Mouse (Mus musculus) midbrain, embryonic 15.5 days (tissue): Measurements from ENCODE around the gene Slc24a5. TPM values are rescaled to one million over a fixed set of nuclear protein-coding genes. Genes with fewer than 3 reads are reported as not detected.
"Not testable (repeated sequence)": the region's sequence is repeated elsewhere in the genome, so short reads cannot be mapped to it uniquely, and the experiment has no call there.

ENCODE experiments used
- ATAC-seq: fragments of 200-750 bp; cut with Nextera tagmentation; replicated peaks from 2 replicates; pipeline ENCODE4 v1.8.0; 2017; ENCODE audit warnings: moderate TSS enrichment
- H3K27ac ChIP-seq: fragments of 300-500 bp; sonication (generic); 2 replicates; pipeline ENCODE4 v1.5.1; 2015; ENCODE audit warnings: mild to moderate bottlenecking, inconsistent platforms
- H3K27me3 ChIP-seq: fragments of 300-500 bp; sonication (generic); replicated peaks from 2 replicates; pipeline ENCODE4 v1.6.1; 2015; ENCODE audit warnings: inconsistent platforms
- H3K36me3 ChIP-seq: fragments of 300-500 bp; sonication (generic); replicated peaks from 2 replicates; pipeline ENCODE4 v1.6.1; 2015; ENCODE audit warnings: inconsistent platforms
- H3K4me1 ChIP-seq: fragments of 300-500 bp; sonication (generic); 2 replicates; pipeline ENCODE4 v1.6.1; 2015; ENCODE audit warnings: inconsistent platforms
- H3K4me2 ChIP-seq: fragments of 300-500 bp; sonication (generic); 2 replicates; pipeline ENCODE4 v1.6.1; 2015; ENCODE audit warnings: inconsistent platforms, mild to moderate bottlenecking, moderate library complexity
- H3K4me3 ChIP-seq: fragments of 300-500 bp; sonication (generic); 2 replicates; pipeline ENCODE4 v1.5.1; 2015; ENCODE audit warnings: mild to moderate bottlenecking, inconsistent platforms
- H3K9ac ChIP-seq: fragments of 300-500 bp; sonication (generic); 2 replicates; pipeline ENCODE4 v1.6.1; 2015; ENCODE audit warnings: mild to moderate bottlenecking, inconsistent platforms
- H3K9me3 ChIP-seq: fragments of 300-500 bp; sonication (generic); 2 replicates; pipeline ENCODE4 v1.6.1; 2016; ENCODE audit warnings: inconsistent platforms
- WGBS: fragments of 180-500 bp; shearing (Covaris S2); methylation state at CpG from one replicate; pipeline ENCODE4 v1.1.7; 2015; ENCODE audit warnings: mixed read lengths; 5-methylcytosine and 5-hydroxymethylcytosine counted together
- polyA plus RNA-seq: library from polyadenylated mRNA; unstranded; fragments of >200 nt; fragmentation: Nextera tagmentation; extraction: Ambion mirVana; gene quantifications from 2 replicates; pipeline ENCODE4 v1.2.1, GENCODE M21; 2015

The Slc24a5 gene
- polyA plus RNA-seq, 1 experiment from 2014 or later = 4.8 TPM

DNA sequence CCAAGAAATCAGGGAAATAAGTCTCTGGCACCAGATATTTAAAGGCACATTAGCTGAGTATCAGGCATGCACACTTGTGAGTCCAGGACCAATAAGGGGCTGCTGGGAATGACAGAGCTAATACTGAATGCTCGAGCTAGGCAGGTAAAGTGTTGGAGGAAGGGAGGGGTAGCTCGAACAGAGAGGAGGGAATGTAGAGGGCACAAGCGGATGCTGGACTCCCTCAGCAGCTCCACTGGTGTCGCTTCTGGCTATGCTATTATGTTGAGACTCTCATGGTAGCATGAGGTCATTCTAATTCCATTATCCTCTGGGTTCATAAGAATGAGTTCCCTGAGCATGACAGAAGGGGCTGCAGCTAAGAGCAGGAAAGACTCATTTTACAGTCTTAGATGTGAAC, 5.0 kb upstream of the Slc24a5 start:
- ATAC-seq = peak; percentile 42; the same call in 1 of the 2 replicates
- Histone ChIP-seq H3K9me3 (no peaks in the 10 kb centered on the region), H3K27ac (no peak overlapping the region), H3K4me1 (no peaks in the 10 kb centered on the region), H3K4me2 (no peak overlapping the region), H3K9ac (no peak overlapping the region), H3K27me3 (no peaks in the 10 kb centered on the region), H3K36me3 (no peaks in the 10 kb centered on the region), H3K4me3 (no peak overlapping the region)
- WGBS = 53% methylated on average over 4 of the region's 4 CpGs

DNA sequence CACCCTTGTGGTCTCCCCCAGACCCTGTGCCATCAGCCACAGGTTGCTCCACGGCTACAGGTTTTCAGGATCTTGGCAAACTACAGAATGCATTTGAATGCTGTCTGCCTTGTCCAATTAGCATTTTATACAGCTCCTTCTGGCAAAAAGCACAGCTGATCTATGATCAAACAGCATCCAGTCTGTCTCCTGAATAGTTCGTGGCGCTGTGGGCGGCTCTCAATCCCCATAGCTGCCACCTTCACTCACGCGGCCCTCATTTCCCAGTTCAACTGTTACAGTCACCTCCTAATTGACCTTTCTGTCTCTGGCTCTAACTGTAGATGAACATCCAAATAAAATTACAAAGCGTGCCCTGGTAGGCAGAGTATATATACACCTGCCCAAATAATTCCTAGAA, 551 bp upstream of the Slc24a5 start:
- WGBS = 68% methylated on average over 7 of the region's 7 CpGs
- no peaks in the 10 kb centered on the region for H3K36me3 ChIP-seq
- no peaks in the 10 kb centered on the region for H3K9me3 ChIP-seq
- no peak overlapping the region for H3K4me3 ChIP-seq
- H3K9ac ChIP-seq = no peak overlapping the region
- H3K4me2 ChIP-seq = no peak overlapping the region
- no peak overlapping the region for H3K27ac ChIP-seq
- no peaks in the 10 kb centered on the region for H3K4me1 ChIP-seq
- 0 out of 2 replicates have a peak, but pooled peaks have one; percentile 27 for ATAC-seq
- H3K27me3 ChIP-seq = no peaks in the 10 kb centered on the region

DNA sequence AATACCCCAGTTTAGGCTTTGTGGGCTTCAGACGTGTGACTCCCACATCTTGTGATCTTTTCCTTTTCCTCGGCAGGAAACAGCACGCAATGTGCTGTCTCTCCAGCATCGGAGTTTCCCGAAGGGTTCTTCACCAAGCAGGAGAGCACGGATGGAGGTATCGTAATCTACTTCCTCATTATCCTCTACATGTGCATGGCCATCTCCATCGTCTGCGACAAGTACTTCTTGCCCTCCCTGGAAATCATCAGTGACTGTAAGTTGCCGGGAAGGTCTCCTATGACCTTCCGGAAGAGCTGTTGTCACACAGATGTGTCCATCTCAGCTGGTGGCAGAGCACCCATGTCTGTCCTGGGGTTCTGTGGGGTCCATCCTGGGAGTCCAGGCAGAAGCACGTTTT, 772 bp downstream of the Slc24a5 start:
- Histone ChIP-seq H3K9me3 (no peaks in the 10 kb centered on the region), H3K27me3 (no peaks in the 10 kb centered on the region), H3K36me3 (no peaks in the 10 kb centered on the region), H3K27ac (no peak overlapping the region), H3K9ac (no peak overlapping the region), H3K4me2 (no peak overlapping the region), H3K4me1 (no peaks in the 10 kb centered on the region), H3K4me3 (no peak overlapping the region)
- 91% methylated on average over 12 of the region's 12 CpGs for WGBS
- no peak for ATAC-seq

DNA sequence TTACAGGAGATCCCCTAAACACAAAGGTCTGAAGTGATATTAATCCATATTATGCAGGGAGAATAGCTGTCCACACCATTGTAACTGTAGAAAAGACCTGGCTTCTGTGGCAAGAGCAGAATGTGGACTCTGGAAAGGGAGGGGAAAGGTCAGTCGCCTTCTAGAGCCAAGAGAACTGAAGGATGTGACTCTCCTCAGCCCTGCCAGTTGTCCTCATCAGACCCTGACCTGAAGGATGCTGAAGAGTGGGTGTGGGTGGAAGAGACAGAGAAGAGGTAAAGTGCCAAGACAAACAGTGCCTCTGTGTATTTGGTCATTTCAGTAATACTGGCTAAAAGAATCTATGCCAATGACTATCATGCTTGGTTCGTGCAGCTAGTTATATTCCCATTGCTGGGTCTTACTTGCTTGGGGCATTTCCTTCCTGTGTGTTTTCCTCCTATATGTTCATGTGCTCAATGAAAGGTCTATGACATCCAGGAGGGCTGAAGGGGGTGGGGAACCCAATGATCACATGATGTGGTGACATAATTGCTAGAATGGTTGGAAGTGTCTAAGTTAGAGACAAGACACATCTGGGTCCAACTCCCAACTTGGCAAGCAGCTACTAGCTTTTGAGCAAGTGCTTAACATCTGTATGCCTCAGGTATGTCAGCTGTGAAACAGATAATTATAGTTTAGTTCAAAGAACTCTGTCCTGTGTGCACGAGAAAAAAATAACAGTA, 5.3 kb downstream of the Slc24a5 start:
- ATAC-seq = no peak
- Histone ChIP-seq H3K4me2 (no peak overlapping the region), H3K36me3 (no peaks in the 10 kb centered on the region), H3K9me3 (no peaks in the 10 kb centered on the region), H3K4me1 (no peaks in the 10 kb centered on the region), H3K4me3 (no peak overlapping the region), H3K27ac (no peak overlapping the region), H3K9ac (no peak overlapping the region), H3K27me3 (no peaks in the 10 kb centered on the region)
- WGBS = 86% methylated on average over 3 of the region's 3 CpGs

DNA sequence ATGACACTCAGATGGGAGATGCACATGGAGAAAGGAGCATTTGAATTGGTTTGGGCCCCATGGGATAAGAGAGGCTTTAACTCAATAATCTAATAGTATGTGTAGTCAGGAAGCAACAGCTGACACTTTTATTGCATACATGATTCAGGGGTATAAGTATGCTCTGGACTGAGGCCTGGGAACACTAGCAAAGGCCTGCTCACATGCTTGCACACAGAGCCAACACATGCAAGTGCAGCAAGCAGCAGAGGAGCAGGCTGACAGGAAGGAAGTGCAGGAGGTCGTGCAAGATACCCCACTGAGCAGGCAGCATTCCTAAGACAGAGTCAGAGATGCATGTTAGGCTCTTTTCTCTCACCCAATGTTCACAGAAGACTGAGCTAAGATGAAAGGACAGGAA, 16.0 kb downstream of the Slc24a5 start:
- Histone ChIP-seq H3K4me2 (no peak overlapping the region), H3K4me1 (no peaks in the 10 kb centered on the region), H3K4me3 (no peak overlapping the region), H3K36me3 (peaks cover 16% of the 10 kb centered on the region; the same call in 1 of the 2 replicates), H3K27ac (no peak overlapping the region), H3K27me3 (no peaks in the 10 kb centered on the region), H3K9me3 (no peaks in the 10 kb centered on the region), H3K9ac (no peak overlapping the region)
- no peak for ATAC-seq
- WGBS = 31% methylated on average over 1 of the region's 1 CpGs

DNA sequence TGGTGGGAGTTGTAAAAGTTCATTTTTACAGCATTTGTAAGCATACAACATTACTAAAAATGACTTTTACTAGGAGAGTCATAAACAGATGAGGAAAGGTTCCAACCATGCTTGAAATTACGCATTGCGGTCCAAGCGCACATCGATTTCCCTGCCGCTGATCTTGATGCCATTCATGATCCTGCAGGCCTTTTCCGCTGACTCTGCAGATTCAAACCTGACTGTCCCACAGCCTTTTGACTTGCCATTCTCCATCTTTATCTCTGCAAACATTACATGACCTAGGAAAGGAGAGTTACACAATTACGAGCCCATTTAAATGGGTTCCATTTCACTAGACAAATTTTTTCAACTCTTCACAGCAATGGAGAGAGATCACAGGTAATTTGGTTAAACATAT, 20.8 kb downstream of the Slc24a5 start:
- H3K27me3 ChIP-seq = no peaks in the 10 kb centered on the region
- H3K4me3 ChIP-seq = no peak overlapping the region
- no peak overlapping the region for H3K27ac ChIP-seq
- H3K4me2 ChIP-seq = no peak overlapping the region
- no peak overlapping the region for H3K9ac ChIP-seq
- no peaks in the 10 kb centered on the region for H3K9me3 ChIP-seq
- no peak for ATAC-seq
- H3K36me3 ChIP-seq = peaks cover 21% of the 10 kb centered on the region; the same call in 1 of the 2 replicates
- 92% methylated on average over 7 of the region's 7 CpGs for WGBS
- H3K4me1 ChIP-seq = no peaks in the 10 kb centered on the region

DNA sequence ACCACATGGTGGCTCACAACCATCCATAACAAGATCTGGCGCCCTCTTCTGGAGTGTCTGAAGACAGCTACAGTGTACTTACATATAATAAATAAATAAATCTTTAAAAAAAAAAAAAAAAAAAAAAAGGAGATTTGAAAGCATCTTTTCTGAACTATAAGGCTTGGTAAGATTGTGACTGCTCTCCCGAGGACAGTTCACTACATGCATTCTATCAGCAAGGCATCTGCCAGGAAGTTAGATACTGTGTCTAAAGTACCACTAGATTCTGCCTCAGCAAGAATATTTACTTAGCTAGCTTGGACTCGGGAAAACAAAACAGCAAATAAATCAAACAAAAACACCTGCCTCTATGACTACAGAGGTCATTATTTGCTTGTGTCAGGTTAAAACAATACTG, 24.2 kb downstream of the Slc24a5 start:
- H3K27ac ChIP-seq, ATAC-seq, H3K4me2 ChIP-seq, H3K27me3 ChIP-seq, H3K4me1 ChIP-seq, H3K9ac ChIP-seq, H3K4me3 ChIP-seq, H3K9me3 ChIP-seq: not testable (repeated sequence)
- H3K36me3 ChIP-seq = peaks cover 25% of the 10 kb centered on the region
- WGBS = 83% methylated on average over 3 of the region's 3 CpGs

DNA sequence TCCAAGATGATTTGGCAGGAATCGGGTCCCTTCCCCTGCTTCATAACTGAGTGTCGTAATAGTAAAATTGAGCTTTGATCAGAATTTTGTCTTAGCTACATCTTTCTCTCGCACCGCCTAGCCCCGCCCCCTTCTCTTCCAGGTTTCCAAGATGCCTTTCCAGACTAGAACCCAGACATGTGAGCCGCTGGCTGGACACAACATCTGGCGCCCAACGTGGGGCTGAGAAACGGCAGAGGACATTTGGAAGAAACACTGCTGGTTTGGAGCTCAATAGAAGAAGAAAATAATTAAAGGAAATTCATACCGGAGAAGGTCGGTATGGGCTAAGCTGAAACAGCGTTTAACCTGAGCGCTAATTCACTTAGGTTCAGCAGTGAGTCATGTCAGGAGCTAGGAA, 36.6 kb downstream of the Slc24a5 start:
- not testable (repeated sequence) for H3K4me3 ChIP-seq, H3K4me1 ChIP-seq, H3K27me3 ChIP-seq, ATAC-seq, H3K27ac ChIP-seq, H3K4me2 ChIP-seq, H3K9ac ChIP-seq, H3K9me3 ChIP-seq
- 97% methylated on average over 13 of the region's 13 CpGs for WGBS
- peaks cover 21% of the 10 kb centered on the region for H3K36me3 ChIP-seq

DNA sequence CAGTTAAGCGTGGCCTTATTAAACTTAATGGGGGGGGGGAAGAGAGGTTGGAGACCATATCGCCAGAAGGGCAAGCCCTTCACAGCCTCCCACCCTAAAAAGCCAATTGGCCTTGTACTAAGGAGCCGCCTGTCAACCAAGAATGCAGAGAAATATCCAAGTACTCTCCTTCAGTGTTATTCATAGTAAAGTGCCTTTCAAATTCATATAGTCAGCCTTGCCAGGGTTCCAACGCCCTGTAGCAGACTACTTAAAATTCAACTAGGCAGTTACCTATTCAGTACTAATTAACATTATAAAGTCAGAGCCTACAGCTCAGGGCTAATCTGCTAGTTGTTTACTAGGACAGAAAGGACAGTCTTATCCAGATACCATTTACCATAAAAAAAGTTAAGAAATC, 38.6 kb downstream of the Slc24a5 start:
- H3K36me3 ChIP-seq = peaks cover 21% of the 10 kb centered on the region
- not testable (repeated sequence) for ATAC-seq, H3K4me1 ChIP-seq, H3K4me2 ChIP-seq, H3K27ac ChIP-seq, H3K4me3 ChIP-seq, H3K27me3 ChIP-seq, H3K9me3 ChIP-seq, H3K9ac ChIP-seq
- WGBS = 78% methylated on average over 4 of the region's 4 CpGs

DNA sequence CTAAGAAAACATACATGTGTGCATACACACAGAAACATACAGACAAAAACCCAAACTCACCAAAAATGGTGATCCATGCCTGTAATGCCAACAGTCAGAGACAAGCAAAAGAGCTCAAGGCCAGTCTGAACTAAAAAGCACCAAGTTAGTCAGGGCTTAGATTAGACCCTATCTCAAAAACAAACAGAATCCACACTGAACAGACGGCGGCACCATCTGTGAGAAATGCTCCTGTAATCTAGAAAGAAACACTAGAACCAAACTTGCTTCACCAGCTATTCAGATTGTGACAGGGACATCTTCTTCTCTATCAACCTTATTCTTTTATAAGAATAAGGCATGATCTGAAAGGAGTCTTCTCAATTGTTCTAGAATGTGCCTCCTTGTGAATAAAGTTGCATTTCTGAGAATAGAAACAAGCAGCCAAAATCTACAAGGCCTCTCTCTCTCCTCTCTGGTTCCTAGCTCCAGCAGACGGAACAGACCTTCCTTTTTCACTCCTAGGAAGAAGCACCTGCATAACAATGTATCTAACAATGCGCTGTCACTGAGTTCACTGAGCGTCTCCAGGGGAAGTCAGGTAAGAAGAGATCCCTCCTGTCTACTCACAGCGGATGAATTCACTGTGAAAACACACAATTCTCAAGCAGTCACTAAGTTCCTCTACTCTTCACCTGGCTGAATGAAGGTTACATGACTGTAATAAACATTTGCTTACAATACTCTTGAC, 51.6 kb downstream of the Slc24a5 start:
- no peak overlapping the region for H3K9ac ChIP-seq
- no peak overlapping the region for H3K4me3 ChIP-seq
- no peaks in the 10 kb centered on the region for H3K27me3 ChIP-seq
- no peaks in the 10 kb centered on the region for H3K36me3 ChIP-seq
- H3K27ac ChIP-seq = no peak overlapping the region
- 64% methylated on average over 6 of the region's 6 CpGs for WGBS
- peaks cover 28% of the 10 kb centered on the region for H3K4me1 ChIP-seq
- no peak for ATAC-seq
- no peak overlapping the region; the same call in 1 of the 2 replicates for H3K4me2 ChIP-seq
- H3K9me3 ChIP-seq = no peaks in the 10 kb centered on the region

DNA sequence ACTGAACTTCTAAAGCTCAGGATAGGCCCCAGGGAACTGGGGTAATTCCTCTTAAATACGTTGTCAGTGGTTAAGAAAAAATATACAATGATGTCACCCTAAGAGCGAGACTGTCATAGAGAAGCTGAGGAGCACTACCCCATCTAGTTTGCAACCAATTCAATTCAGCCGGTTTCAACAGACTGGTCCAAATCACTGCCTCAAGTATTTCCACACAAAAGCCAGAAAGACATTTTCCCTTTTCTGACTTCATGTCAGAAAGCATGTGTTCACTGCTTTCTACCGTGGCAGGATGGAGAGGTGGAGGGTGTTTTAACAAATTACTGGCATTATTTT, 54.3 kb downstream of the Slc24a5 start:
- peak overlapping the region; percentile 84 for H3K4me3 ChIP-seq
- WGBS = under 1% methylated on average over 4 of the region's 4 CpGs
- no peaks in the 10 kb centered on the region for H3K36me3 ChIP-seq
- peaks cover 28% of the 10 kb centered on the region for H3K4me1 ChIP-seq
- no peaks in the 10 kb centered on the region for H3K27me3 ChIP-seq
- peak; percentile 49 for ATAC-seq
- peak overlapping the region; percentile 98 for H3K27ac ChIP-seq
- H3K9ac ChIP-seq = peak overlapping the region; percentile 99
- peak overlapping the region; percentile 68 for H3K4me2 ChIP-seq
- no peaks in the 10 kb centered on the region for H3K9me3 ChIP-seq

DNA sequence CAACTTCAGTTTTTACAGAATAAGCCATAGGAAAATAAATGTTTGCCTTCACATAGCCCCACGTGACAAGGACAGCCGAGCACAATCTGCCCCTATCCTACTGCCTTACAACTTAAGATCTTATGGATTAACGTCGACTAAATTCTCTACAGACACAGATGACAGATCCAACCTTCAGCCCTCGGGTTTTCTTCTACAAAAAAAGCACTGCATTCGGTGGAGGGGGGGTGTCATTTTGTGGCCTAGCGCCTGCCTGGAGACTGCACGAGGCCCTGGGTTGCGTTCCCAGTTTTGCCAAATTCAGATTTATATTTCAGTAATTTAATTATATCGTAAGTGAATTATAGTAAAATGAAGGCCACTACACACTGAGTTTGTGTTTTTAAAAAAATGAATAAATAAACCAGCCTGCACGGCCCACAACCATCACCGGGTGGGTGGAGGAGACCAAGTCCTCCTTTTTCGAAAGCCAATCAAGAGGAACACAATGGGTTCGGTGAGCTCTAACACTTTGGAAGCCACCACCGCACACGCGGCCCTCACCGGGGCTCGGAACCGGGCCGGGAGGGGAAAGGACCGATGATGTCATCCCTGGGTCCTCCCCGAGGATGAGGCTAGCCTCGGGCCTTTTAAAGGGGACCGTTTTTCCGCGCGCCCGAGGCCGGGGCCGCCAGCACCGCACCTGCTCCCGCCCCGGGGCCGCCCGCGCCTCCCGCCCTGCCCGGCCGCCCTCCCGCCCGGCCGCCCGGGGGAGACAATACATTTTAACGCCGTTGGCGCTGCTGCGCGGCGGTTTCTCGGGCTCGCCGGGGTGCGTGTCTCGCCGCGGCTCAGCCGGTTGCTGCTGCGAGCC, 54.9 kb downstream of the Slc24a5 start:
- H3K36me3 ChIP-seq = no peaks in the 10 kb centered on the region
- peak; percentile 82 for ATAC-seq
- peaks cover 28% of the 10 kb centered on the region for H3K4me1 ChIP-seq
- H3K9me3 ChIP-seq = no peaks in the 10 kb centered on the region
- peak overlapping the region; percentile 99 for H3K9ac ChIP-seq
- H3K4me3 ChIP-seq = peak overlapping the region; percentile 84
- H3K4me2 ChIP-seq = peak overlapping the region; percentile 68
- H3K27me3 ChIP-seq = no peaks in the 10 kb centered on the region
- under 1% methylated on average over 55 of the region's 59 CpGs for WGBS
- peak overlapping the region; percentile 98 for H3K27ac ChIP-seq
